Mouse (Mus musculus): ENCODE measurements around the gene Inafm1. TPM values are rescaled to one million over a fixed set of nuclear protein-coding genes. Genes with fewer than 3 reads are reported as not detected.

The Inafm1 gene
- polyA plus RNA-seq, 1 experiment from 2014 or later, result 13.0 TPM

GRCm38 (mm10) chr7:16242198-16242597, 31.2 kb downstream of the Inafm1 start:
- CTCF ChIA-PET, result interaction anchor here (1.0 to 1.6 kb wide), 2 partner anchors 16 to 50 kb away, joined by 3 to 4 read pairs; no protein-coding TSS in a partner anchor
- POLR2A ChIA-PET, result interaction anchor here (0.6 kb wide), 1 partner anchor 15 kb away, joined by 3 read pairs; no protein-coding TSS in a partner anchor
- ATAC-seq (no peak), DNase-seq (ENCODE audit: low read depth, low spot score) (no peak)
- no peaks in the 10 kb centered on the region for H3K27me3 ChIP-seq
- TF ChIP-seq CTCF (IDR thresholded peaks at IDR 0.05), result no peak
- in situ Hi-C loops (cut with MboI; ENCODE audit: low pct_unique_long_range_greater_than_20kb), result no loop called here

GRCm38 (mm10) chr7:16241787-16242186, 31.6 kb downstream of the Inafm1 start:
- ChIA-PET POLR2A (no interaction called here), CTCF (interaction anchor here (1.0 to 1.6 kb wide), 2 partner anchors 13 to 49 kb away, joined by 3 to 4 read pairs; no protein-coding TSS in a partner anchor)
- ATAC-seq (no peak), DNase-seq (ENCODE audit: low read depth, low spot score) (no peak)
- no peak for TF ChIP-seq CTCF (IDR thresholded peaks at IDR 0.05)
- in situ Hi-C loops (cut with MboI; ENCODE audit: low pct_unique_long_range_greater_than_20kb), result no loop called here
- no peaks in the 10 kb centered on the region for H3K27me3 ChIP-seq

GRCm38 (mm10) chr7:16240978-16241303, 32.5 kb downstream of the Inafm1 start:
- ATAC-seq (no peak), DNase-seq (ENCODE audit: low read depth, low spot score) (no peak)
- H3K27me3 ChIP-seq, result no peaks in the 10 kb centered on the region
- in situ Hi-C loops (cut with MboI; ENCODE audit: low pct_unique_long_range_greater_than_20kb), result no loop called here
- TF ChIP-seq CTCF (IDR thresholded peaks at IDR 0.05), result no peak
- CTCF ChIA-PET, result interaction anchor here (1.0 kb wide), 1 partner anchor 13 kb away, joined by 3 read pairs; no protein-coding TSS in a partner anchor
- POLR2A ChIA-PET, result interaction anchor here (0.6 kb wide), 1 partner anchor 28 kb away, joined by 5 read pairs; no protein-coding TSS in a partner anchor

- ChIA-PET CTCF (no interaction called here), POLR2A (no interaction called here)
- TF ChIP-seq CTCF (IDR thresholded peaks at IDR 0.05), result no peak
- H3K27me3 ChIP-seq, result no peaks in the 10 kb centered on the region
- DNase-seq (ENCODE audit: low read depth, low spot score) (no peak), ATAC-seq (no peak)
- in situ Hi-C loops (cut with MboI; ENCODE audit: low pct_unique_long_range_greater_than_20kb), result no loop called here
Measured at GRCm38 (mm10) chr7:16240281-16240977, 33.0 kb downstream of the Inafm1 start.

GRCm38 (mm10) chr7:16239554-16239997, 33.8 kb downstream of the Inafm1 start:
- no peak for TF ChIP-seq CTCF (IDR thresholded peaks at IDR 0.05)
- ATAC-seq (peak; percentile 52), DNase-seq (ENCODE audit: low read depth, low spot score) (no peak)
- POLR2A ChIA-PET, result no interaction called here
- in situ Hi-C loops (cut with MboI; ENCODE audit: low pct_unique_long_range_greater_than_20kb), result no loop called here
- H3K27me3 ChIP-seq, result no peaks in the 10 kb centered on the region
- CTCF ChIA-PET, result no interaction called here

- no peak for TF ChIP-seq CTCF (IDR thresholded peaks at IDR 0.05)
- no peaks in the 10 kb centered on the region for H3K27me3 ChIP-seq
- ATAC-seq, result no peak
- CTCF ChIA-PET, result interaction anchor here (2.1 kb wide), 1 partner anchor 33 kb away, joined by 9 read pairs; no protein-coding TSS in a partner anchor
- POLR2A ChIA-PET, result interaction anchor here (0.6 kb wide), 1 partner anchor 34 kb away, joined by 6 read pairs; no protein-coding TSS in a partner anchor
- in situ Hi-C loops (cut with MboI; ENCODE audit: low pct_unique_long_range_greater_than_20kb), result no loop called here
- no peak for DNase-seq (ENCODE audit: low read depth, low spot score)
Measured at GRCm38 (mm10) chr7:16229869-16230268, 43.5 kb downstream of the Inafm1 start.

Other genes starting within 250 kb of the Inafm1 start
- 10.8 TPM for gene Bicra, start 225.7 kb downstream of the Inafm1 start, polyA plus RNA-seq (2021)
- gene Zfp541, start 211.8 kb downstream of the Inafm1 start, polyA plus RNA-seq (2021), result 0.01 TPM
- gene Napa, start 175.2 kb downstream of the Inafm1 start, polyA plus RNA-seq (2021), result 178 TPM
- 25.8 TPM for gene Kptn, start 153.7 kb downstream of the Inafm1 start, polyA plus RNA-seq (2021)
- 1.8 TPM for gene Slc8a2, start 143.8 kb downstream of the Inafm1 start, polyA plus RNA-seq (2021)
- 26.9 TPM for gene Meis3, start 98.5 kb downstream of the Inafm1 start, polyA plus RNA-seq (2021)
- gene Dhx34, start 51.6 kb downstream of the Inafm1 start, polyA plus RNA-seq (2021), result 15.1 TPM
- gene C5ar2, start 29.5 kb downstream of the Inafm1 start, polyA plus RNA-seq (2021), result not detected
- gene C5ar1, start 14.1 kb downstream of the Inafm1 start, polyA plus RNA-seq (2021), result not detected
- 78.2 TPM for gene Ccdc9, start 13.2 kb upstream of the Inafm1 start, polyA plus RNA-seq (2021)
- gene Bbc3, start 34.8 kb upstream of the Inafm1 start, polyA plus RNA-seq (2021), result 12.6 TPM
- gene Sae1, start 114.2 kb upstream of the Inafm1 start, polyA plus RNA-seq (2021), result 244 TPM
- gene Zc3h4, start 127.3 kb upstream of the Inafm1 start, polyA plus RNA-seq (2021), result 41.9 TPM
- 86.0 TPM for gene Tmem160, start 179.2 kb upstream of the Inafm1 start, polyA plus RNA-seq (2021)
- 0.67 TPM for gene Npas1, start 204.1 kb upstream of the Inafm1 start, polyA plus RNA-seq (2021)

Data from Patski (cell line).